ENCODE assay signal across 11 mouse cellular contexts in genomic region chr12:91675937-91676336, GRCm38 (mm10).
DNase-seq lines count a peak whose midpoint lies in the region; ATAC-seq and TF ChIP-seq lines count a peak whose summit lies in the region.
"Had no signal": no experiment of that assay in that cellular context is flagged by ENCODE, and none has a peak within 500 bp of the region (broad histone marks: within the 10 kb centered on the region; RNA-seq: fewer than 3 reads in every experiment).

No protein-coding gene starts in this region.

- H3K9ac ChIP-seq in forebrain, embryonic 15.5 days (replicated peaks), result no peak overlapping the region
- H3K9ac ChIP-seq in forebrain, embryonic 12.5 days, result no peak overlapping the region
- no peak overlapping the region for H3K9ac ChIP-seq in limb, embryonic 14.5 days (ENCODE audit: low read depth, low read length, severe bottlenecking)

- H3K9me3 ChIP-seq in forebrain, embryonic 15.5 days, result no peaks in the 10 kb centered on the region
- H3K9me3 ChIP-seq in forebrain, embryonic 12.5 days, result no peaks in the 10 kb centered on the region
- no peaks in the 10 kb centered on the region for H3K9me3 ChIP-seq in limb, embryonic 14.5 days (ENCODE audit: control insufficient read depth, low read length)
- no peaks in the 10 kb centered on the region for H3K9me3 ChIP-seq in limb, embryonic 10.5 days (replicated peaks)

- H3K27ac ChIP-seq in forebrain, embryonic 15.5 days (replicated peaks), result no peak overlapping the region
- no peak overlapping the region for H3K27ac ChIP-seq in forebrain, embryonic 12.5 days
- no peak overlapping the region for H3K27ac ChIP-seq in limb, embryonic 14.5 days (replicated peaks; ENCODE audit: low read depth, low read length)
- no peak overlapping the region for H3K27ac ChIP-seq in limb, embryonic 10.5 days

- no peak for TF ChIP-seq POLR2A in limb, embryonic 14.5 days (IDR thresholded peaks at IDR 0.05; ENCODE audit: borderline replicate concordance, extremely low read depth, insufficient read depth, insufficient read length)

- DNase-seq in limb, embryonic 14.5 days (ENCODE audit: low spot score), result no peak
- no peak for DNase-seq in limb, embryonic 10.5 days (ENCODE audit: low spot score)
- DNase-seq in Muller cell, postnatal 12 days (ENCODE audit: inconsistent ontology term), result peak; percentile 49
- DNase-seq in lung, postnatal 4 days, result peak; percentile 39 to 50
- DNase-seq in right cerebral cortex, postnatal 14 days, result no peak
- no peak for DNase-seq in layer of hippocampus, adult 9-10 months (ENCODE audit: low spot score)
- DNase-seq: gastrocnemius, postnatal 36 days; heart, postnatal 14 days; layer of hippocampus, adult 9-11 months had no signal

- 0 out of 2 replicates have a peak, but pooled peaks have one; percentile 19 for ATAC-seq in forebrain, embryonic 15.5 days (replicated peaks)
- ATAC-seq in forebrain, embryonic 12.5 days (ENCODE audit: low FRiP score), result no peak
- ATAC-seq in limb, embryonic 14.5 days (ENCODE audit: low FRiP score, low read depth), result peak; percentile 41; the same call in 1 of the 2 replicates

- H3K36me3 ChIP-seq in forebrain, embryonic 15.5 days, result no peaks in the 10 kb centered on the region
- no peaks in the 10 kb centered on the region for H3K36me3 ChIP-seq in forebrain, embryonic 12.5 days (replicated peaks)
- no peaks in the 10 kb centered on the region for H3K36me3 ChIP-seq in limb, embryonic 14.5 days (ENCODE audit: control insufficient read depth, insufficient read depth, low read length)
- no peaks in the 10 kb centered on the region for H3K36me3 ChIP-seq in limb, embryonic 10.5 days

- peaks cover 34% of the 10 kb centered on the region for H3K4me1 ChIP-seq in forebrain, embryonic 15.5 days
- H3K4me1 ChIP-seq in forebrain, embryonic 12.5 days, result peaks cover 25% of the 10 kb centered on the region
- H3K4me1 ChIP-seq in limb, embryonic 14.5 days (ENCODE audit: control insufficient read depth, insufficient read depth, low read length), result peaks cover 5% of the 10 kb centered on the region
- H3K4me1 ChIP-seq in limb, embryonic 10.5 days, result peaks cover 6% of the 10 kb centered on the region; the same call in 1 of the 2 replicates

- WGBS in forebrain, embryonic 15.5 days, result 50% methylated on average over 9 of the region's 9 CpGs
- WGBS in forebrain, embryonic 12.5 days, result 85% methylated on average over 9 of the region's 9 CpGs
- 66% methylated on average over 9 of the region's 9 CpGs for WGBS in limb, embryonic 14.5 days
- 92% methylated on average over 9 of the region's 9 CpGs for WGBS in limb, embryonic 10.5 days

- H3K27me3 ChIP-seq in forebrain, embryonic 15.5 days, result no peaks in the 10 kb centered on the region
- no peaks in the 10 kb centered on the region for H3K27me3 ChIP-seq in forebrain, embryonic 12.5 days
- no peaks in the 10 kb centered on the region for H3K27me3 ChIP-seq in limb, embryonic 14.5 days (ENCODE audit: control insufficient read depth, insufficient read depth, low read length)
- H3K27me3 ChIP-seq in limb, embryonic 10.5 days (ENCODE audit: low read depth, poor library complexity, severe bottlenecking), result no peaks in the 10 kb centered on the region

- no peak overlapping the region for H3K4me3 ChIP-seq in forebrain, embryonic 15.5 days
- no peak overlapping the region for H3K4me3 ChIP-seq in forebrain, embryonic 12.5 days (replicated peaks)
- no peak overlapping the region for H3K4me3 ChIP-seq in limb, embryonic 14.5 days (replicated peaks; ENCODE audit: low read length)
- no peak overlapping the region for H3K4me3 ChIP-seq in limb, embryonic 10.5 days

- H3K4me2 ChIP-seq in forebrain, embryonic 15.5 days (replicated peaks), result no peak overlapping the region
- H3K4me2 ChIP-seq in forebrain, embryonic 12.5 days, result no peak overlapping the region
- no peak overlapping the region for H3K4me2 ChIP-seq in limb, embryonic 14.5 days (replicated peaks; ENCODE audit: low read depth, low read length, severe bottlenecking)

Comparison
In these comparisons a context has a peak if more than half of its experiments do, and no peak if none do; other contexts are left out.
1. DNase-seq: peak in Muller cell, postnatal 12 days (single experiment) and lung, postnatal 4 days (2 of 2); none in limb, embryonic 14.5 days (single experiment), limb, embryonic 10.5 days (single experiment), right cerebral cortex, postnatal 14 days (single experiment) and layer of hippocampus, adult 9-10 months (single experiment).